Comparison of ENCODE assay signal across 8 mouse cellular contexts in genomic region chr11:85183284-85183779, GRCm38 (mm10). TPM values are rescaled to one million over a fixed set of nuclear protein-coding genes. Genes with fewer than 3 reads are reported as not detected.
DNase-seq lines count a peak whose midpoint lies in the region; ATAC-seq and TF ChIP-seq lines count a peak whose summit lies in the region.

No protein-coding gene starts in this region.

- no peaks in the 10 kb centered on the region for H3K27me3 ChIP-seq in lung, embryonic 14.5 days (ENCODE audit: insufficient read depth, low read length)
- no peaks in the 10 kb centered on the region for H3K27me3 ChIP-seq in hindbrain, embryonic 12.5 days

- H3K36me3 ChIP-seq in lung, embryonic 14.5 days (ENCODE audit: insufficient read depth) = peaks cover 1% of the 10 kb centered on the region; the same call in 1 of the 2 replicates
- H3K36me3 ChIP-seq in hindbrain, embryonic 12.5 days = no peaks in the 10 kb centered on the region

- H3K9ac ChIP-seq in lung, embryonic 14.5 days = peak overlapping the region; percentile 48
- H3K9ac ChIP-seq in hindbrain, embryonic 12.5 days = peak overlapping the region; percentile 54

- H3K4me2 ChIP-seq in lung, embryonic 14.5 days = peak overlapping the region; percentile 73
- peak overlapping the region; percentile 51 for H3K4me2 ChIP-seq in hindbrain, embryonic 12.5 days (replicated peaks)

- DNase-seq in lung, embryonic 14.5 days = peak; percentile 64
- no peak for DNase-seq in lung, postnatal 36 days
- peak; percentile 11 for DNase-seq in lung, postnatal 14 days
- DNase-seq in adipocyte (ENCODE audit: low spot score) = no peak
- no peak for DNase-seq in layer of hippocampus, adult 8-10 months (ENCODE audit: low spot score in 2 of 2)
- DNase-seq in spleen, postnatal 14 days (ENCODE audit: low spot score in 2 of 2) = no peak

- H3K4me1 ChIP-seq in lung, embryonic 14.5 days (ENCODE audit: insufficient read depth) = no peaks in the 10 kb centered on the region
- 0 out of 2 replicates have a peak, but pooled peaks cover 8% of the 10 kb centered on the region for H3K4me1 ChIP-seq in hindbrain, embryonic 12.5 days

- no peaks in the 10 kb centered on the region for H3K9me3 ChIP-seq in lung, embryonic 14.5 days (ENCODE audit: low read depth, low read length)
- H3K9me3 ChIP-seq in hindbrain, embryonic 12.5 days (replicated peaks) = no peaks in the 10 kb centered on the region

- 18% methylated on average over 13 of the region's 13 CpGs for WGBS in lung, embryonic 14.5 days
- 28% methylated on average over 13 of the region's 13 CpGs for WGBS in hindbrain, embryonic 12.5 days

- H3K4me3 ChIP-seq in lung, embryonic 14.5 days (ENCODE audit: low read depth, low read length) = peak overlapping the region; percentile 38
- peak overlapping the region; percentile 36 for H3K4me3 ChIP-seq in hindbrain, embryonic 12.5 days

- TF ChIP-seq CTCF in lung, embryonic 14.5 days (IDR thresholded peaks at IDR 0.05; ENCODE audit: low read depth) = no peak

- peak; percentile 16; the same call in 1 of the 2 replicates for ATAC-seq in lung, embryonic 14.5 days (ENCODE audit: insufficient read depth)
- ATAC-seq in erythroblast, adult 5-6 weeks (replicated peaks; ENCODE audit: low FRiP score, poor library complexity, severe bottlenecking) = peak; percentile 25; the same call in 1 of the 2 replicates
- peak; percentile 46 for ATAC-seq in hindbrain, embryonic 12.5 days (ENCODE audit: low FRiP score)

- H3K27ac ChIP-seq in lung, embryonic 14.5 days (ENCODE audit: low read depth) = 0 out of 2 replicates have a peak overlapping the region, but pooled peaks have one; percentile 18
- peak overlapping the region; percentile 44; the same call in 1 of the 2 replicates for H3K27ac ChIP-seq in hindbrain, embryonic 12.5 days

RNA-seq across cellular contexts. Expression of gene 1700125H20Rik, which starts 13.1 kb away (rescaled TPM):
- polyA plus RNA-seq in lung, embryonic 14.5 days (2014; fragmentation: Nextera tagmentation; extraction: Ambion mirVana) = 0.28 TPM in 1 of 2 replicates, not detected in the other
- not detected in 2 replicates for total RNA-seq in erythroblast, adult 5-6 weeks (2015; ENCODE audit: low replicate concordance)
- not detected in 2 replicates for total RNA-seq in erythroblast, adult 5-6 weeks (2017; ENCODE audit: low replicate concordance)
- 0.48 and 0.77 TPM in 2 replicates for polyA plus RNA-seq in hindbrain, embryonic 12.5 days (2016; fragmentation: Nextera tagmentation; extraction: Ambion mirVana)
- under 1 TPM in 2 of 4 experiments, not detected in 2; 0.50 to 0.68 TPM for total RNA-seq in layer of hippocampus, adult 8-10 months (2022)

RNA-seq across cellular contexts. Expression of gene Usp32, which starts 43.4 kb away (rescaled TPM):
- 5.1 and 5.5 TPM in 2 replicates for polyA plus RNA-seq in lung, embryonic 14.5 days (2014; fragmentation: Nextera tagmentation; extraction: Ambion mirVana)
- 351 and 367 TPM in 2 replicates for total RNA-seq in erythroblast, adult 5-6 weeks (2015; ENCODE audit: low replicate concordance)
- 512 and 717 TPM in 2 replicates for total RNA-seq in erythroblast, adult 5-6 weeks (2017; ENCODE audit: low replicate concordance)
- 9.7 and 11.4 TPM in 2 replicates for polyA plus RNA-seq in hindbrain, embryonic 12.5 days (2016; fragmentation: Nextera tagmentation; extraction: Ambion mirVana)
- total RNA-seq in layer of hippocampus, adult 8-10 months (2022) = 10 to 100 TPM; 77.9 to 96.7 (median 89.4) TPM

RNA-seq across cellular contexts. Expression of gene Appbp2, which starts 51.6 kb away (rescaled TPM):
- polyA plus RNA-seq in lung, embryonic 14.5 days (2014; fragmentation: Nextera tagmentation; extraction: Ambion mirVana) = 53.8 and 54.1 TPM in 2 replicates
- 9.8 and 11.0 TPM in 2 replicates for total RNA-seq in erythroblast, adult 5-6 weeks (2015; ENCODE audit: low replicate concordance)
- 5.7 and 6.6 TPM in 2 replicates for total RNA-seq in erythroblast, adult 5-6 weeks (2017; ENCODE audit: low replicate concordance)
- polyA plus RNA-seq in hindbrain, embryonic 12.5 days (2016; fragmentation: Nextera tagmentation; extraction: Ambion mirVana) = 55.3 and 56.2 TPM in 2 replicates
- 10 to 100 TPM; 47.3 to 52.9 (median 49.6) TPM for total RNA-seq in layer of hippocampus, adult 8-10 months (2022)

Comparison
In these comparisons a context has a peak if more than half of its experiments do, and no peak if none do; other contexts are left out.
1. DNase-seq: peak in lung, embryonic 14.5 days (single experiment) and lung, postnatal 14 days (single experiment); none in lung, postnatal 36 days (single experiment), adipocyte (single experiment), layer of hippocampus, adult 8-10 months (0 of 2) and spleen, postnatal 14 days (0 of 2).
2. RNA of gene Appbp2, which starts 51.6 kb away (total RNA-seq): 47.3 to 52.9 TPM in layer of hippocampus, adult 8-10 months; 5.7 to 11.0 TPM in erythroblast, adult 5-6 weeks; every median in the first group is over 4 times any median in the second.
3. Peak in every context shown above with its lines, with median percentiles within 50 percentile points of each other: ATAC-seq.